Comparison of ENCODE assay signal across 9 mouse cellular contexts in genomic region chr14:25451099-25451667, GRCm38 (mm10). TPM values are rescaled to one million over a fixed set of nuclear protein-coding genes. Genes with fewer than 3 reads are reported as not detected.
DNase-seq lines count a peak whose midpoint lies in the region; ATAC-seq and TF ChIP-seq lines count a peak whose summit lies in the region.
"Had no signal": no experiment of that assay in that cellular context is flagged by ENCODE, and none has a peak within 500 bp of the region (broad histone marks: within the 10 kb centered on the region; RNA-seq: fewer than 3 reads in every experiment).

No protein-coding gene starts in this region.

- H3K9me3 ChIP-seq in heart, embryonic 15.5 days (replicated peaks): no peaks in the 10 kb centered on the region
- no peaks in the 10 kb centered on the region for H3K9me3 ChIP-seq in kidney, embryonic 16.5 days (ENCODE audit: low read length)
- H3K9me3 ChIP-seq in liver, postnatal 0 days (ENCODE audit: low read length): no peaks in the 10 kb centered on the region
- H3K9me3 ChIP-seq in midbrain, embryonic 16.5 days (replicated peaks; ENCODE audit: control insufficient read depth, low read length, poor library complexity, severe bottlenecking): no peaks in the 10 kb centered on the region
- H3K9me3 ChIP-seq in hindbrain, embryonic 12.5 days (replicated peaks): no peaks in the 10 kb centered on the region

- H3K27me3 ChIP-seq in heart, embryonic 15.5 days: no peaks in the 10 kb centered on the region
- no peaks in the 10 kb centered on the region for H3K27me3 ChIP-seq in kidney, embryonic 16.5 days (ENCODE audit: insufficient read depth, low read length)
- H3K27me3 ChIP-seq in liver, postnatal 0 days (ENCODE audit: insufficient read depth, low read length): no peaks in the 10 kb centered on the region
- no peaks in the 10 kb centered on the region for H3K27me3 ChIP-seq in midbrain, embryonic 16.5 days (ENCODE audit: control insufficient read depth, insufficient read depth, low read depth, low read length)
- H3K27me3 ChIP-seq in hindbrain, embryonic 12.5 days: 0 out of 2 replicates have a peak, but pooled peaks cover 2% of the 10 kb centered on the region

- peaks cover 48% of the 10 kb centered on the region for H3K4me1 ChIP-seq in heart, embryonic 15.5 days (replicated peaks)
- H3K4me1 ChIP-seq in kidney, embryonic 16.5 days (ENCODE audit: insufficient read depth, low read length): peaks cover 52% of the 10 kb centered on the region
- H3K4me1 ChIP-seq in liver, postnatal 0 days (ENCODE audit: insufficient read depth): peaks cover 26% of the 10 kb centered on the region
- H3K4me1 ChIP-seq in midbrain, embryonic 16.5 days (ENCODE audit: control insufficient read depth, insufficient read depth, low read length): peaks cover 6% of the 10 kb centered on the region
- H3K4me1 ChIP-seq in hindbrain, embryonic 12.5 days: peaks cover 13% of the 10 kb centered on the region

- H3K27ac ChIP-seq in heart, embryonic 15.5 days: peak overlapping the region; percentile 79
- H3K27ac ChIP-seq in kidney, embryonic 16.5 days (ENCODE audit: low read length): peak overlapping the region; percentile 92
- peak overlapping the region; percentile 97 for H3K27ac ChIP-seq in liver, postnatal 0 days (ENCODE audit: low read depth)
- H3K27ac ChIP-seq in midbrain, embryonic 16.5 days (ENCODE audit: low read length): no peak overlapping the region
- no peak overlapping the region for H3K27ac ChIP-seq in hindbrain, embryonic 12.5 days

- H3K9ac ChIP-seq in heart, embryonic 15.5 days: no peak overlapping the region
- H3K9ac ChIP-seq in kidney, embryonic 16.5 days (replicated peaks; ENCODE audit: low read length): peak overlapping the region; percentile 22
- peak overlapping the region; percentile 50 for H3K9ac ChIP-seq in liver, postnatal 0 days (replicated peaks)
- H3K9ac ChIP-seq in midbrain, embryonic 16.5 days (ENCODE audit: low read depth, low read length): no peak overlapping the region
- H3K9ac ChIP-seq in hindbrain, embryonic 12.5 days: no peak overlapping the region

- no peak; the same call in 1 of the 2 replicates for TF ChIP-seq EP300 in liver, postnatal 0 days (IDR thresholded peaks at IDR 0.05; ENCODE audit: low read depth)

- no peak overlapping the region for H3K4me3 ChIP-seq in heart, embryonic 15.5 days
- no peak overlapping the region for H3K4me3 ChIP-seq in kidney, embryonic 16.5 days (ENCODE audit: low read length)
- H3K4me3 ChIP-seq in liver, postnatal 0 days (ENCODE audit: low read depth, low read length): no peak overlapping the region
- H3K4me3 ChIP-seq in midbrain, embryonic 16.5 days (ENCODE audit: low read depth, low read length): no peak overlapping the region
- no peak overlapping the region for H3K4me3 ChIP-seq in hindbrain, embryonic 12.5 days

- no peaks in the 10 kb centered on the region for H3K36me3 ChIP-seq in heart, embryonic 15.5 days
- no peaks in the 10 kb centered on the region for H3K36me3 ChIP-seq in kidney, embryonic 16.5 days (ENCODE audit: insufficient read depth, low read length)
- no peaks in the 10 kb centered on the region for H3K36me3 ChIP-seq in liver, postnatal 0 days (replicated peaks; ENCODE audit: insufficient read depth, low read length)
- H3K36me3 ChIP-seq in midbrain, embryonic 16.5 days (ENCODE audit: control insufficient read depth, insufficient read depth, low read length): no peaks in the 10 kb centered on the region
- H3K36me3 ChIP-seq in hindbrain, embryonic 12.5 days: no peaks in the 10 kb centered on the region

- 9% methylated on average over 7 of the region's 7 CpGs for WGBS in heart, embryonic 15.5 days
- WGBS in kidney, embryonic 16.5 days: 23% methylated on average over 7 of the region's 7 CpGs
- 21% methylated on average over 7 of the region's 7 CpGs for WGBS in liver, postnatal 0 days (ENCODE audit: insufficient replicate concordance)
- 49% methylated on average over 7 of the region's 7 CpGs for WGBS in midbrain, embryonic 16.5 days
- 57% methylated on average over 7 of the region's 7 CpGs for WGBS in hindbrain, embryonic 12.5 days

- ATAC-seq in heart, embryonic 15.5 days (replicated peaks; ENCODE audit: insufficient number of reproducible peaks, insufficient read depth, low FRiP score, low read depth): peak; percentile 78
- peak; percentile 3; the same call in 1 of the 2 replicates for ATAC-seq in kidney, embryonic 16.5 days (ENCODE audit: low FRiP score, low TSS enrichment)
- ATAC-seq in liver, postnatal 0 days: peak; percentile 70
- no peak for ATAC-seq in midbrain, embryonic 16.5 days
- no peak for ATAC-seq in hindbrain, embryonic 12.5 days (ENCODE audit: low FRiP score)

- H3K4me2 ChIP-seq in heart, embryonic 15.5 days: peak overlapping the region; percentile 26
- 0 out of 2 replicates have a peak overlapping the region, but pooled peaks have one; percentile 2 for H3K4me2 ChIP-seq in kidney, embryonic 16.5 days (replicated peaks; ENCODE audit: low read depth, low read length)
- H3K4me2 ChIP-seq in liver, postnatal 0 days (ENCODE audit: low read depth, low read length): peak overlapping the region; percentile 44
- H3K4me2 ChIP-seq in midbrain, embryonic 16.5 days (ENCODE audit: low read length): no peak overlapping the region
- no peak overlapping the region for H3K4me2 ChIP-seq in hindbrain, embryonic 12.5 days (replicated peaks)

- no peak for TF ChIP-seq CTCF in liver, postnatal 0 days (IDR thresholded peaks at IDR 0.05; ENCODE audit: low read depth)

- peak; percentile 2 for DNase-seq in adrenal gland, postnatal 14 days
- DNase-seq in adrenal gland, postnatal 10 days: no peak
- DNase-seq in liver, postnatal 0 days: peak; percentile 49
- DNase-seq in natural killer cell, adult 2 months (ENCODE audit: low spot score in 2 of 2): no peak
- DNase-seq: right cerebral cortex, postnatal 25 days had no signal

RNA-seq across cellular contexts. Expression of gene Zmiz1, which starts 7.8 kb away (rescaled TPM):
- 96.4 and 96.9 TPM in 2 replicates for total RNA-seq in adrenal gland, postnatal 14 days (2021)
- 10 to 100 TPM; 63.8 to 73.3 TPM for total RNA-seq in adrenal gland, postnatal 10 days (2021)
- polyA plus RNA-seq in heart, embryonic 15.5 days (2015; fragmentation: Nextera tagmentation; extraction: Ambion mirVana): 22.1 and 26.2 TPM in 2 replicates
- polyA plus RNA-seq in kidney, embryonic 16.5 days (2015; fragmentation: Nextera tagmentation; extraction: Ambion mirVana): 36.0 and 46.6 TPM in 2 replicates
- polyA plus RNA-seq in liver, postnatal 0 days (2015; fragmentation: Nextera tagmentation; extraction: Ambion mirVana): 3.6 and 4.3 TPM in 2 replicates
- 54.2 and 58.0 TPM in 2 replicates for polyA plus RNA-seq in midbrain, embryonic 16.5 days (2015; fragmentation: Nextera tagmentation; extraction: Ambion mirVana)
- polyA plus RNA-seq in hindbrain, embryonic 12.5 days (2016; fragmentation: Nextera tagmentation; extraction: Ambion mirVana): 66.5 and 69.4 TPM in 2 replicates

Comparison
In these comparisons a context has a peak if more than half of its experiments do, and no peak if none do; other contexts are left out.
1. DNase-seq: peak in adrenal gland, postnatal 14 days (single experiment) and liver, postnatal 0 days (single experiment); none in adrenal gland, postnatal 10 days (single experiment) and natural killer cell, adult 2 months (0 of 2).
2. ATAC-seq: peak in heart, embryonic 15.5 days (single experiment), kidney, embryonic 16.5 days (single experiment) and liver, postnatal 0 days (single experiment); none in midbrain, embryonic 16.5 days (single experiment) and hindbrain, embryonic 12.5 days (single experiment).
3. H3K27ac ChIP-seq: peak in heart, embryonic 15.5 days (single experiment), kidney, embryonic 16.5 days (single experiment) and liver, postnatal 0 days (single experiment); none in midbrain, embryonic 16.5 days (single experiment) and hindbrain, embryonic 12.5 days (single experiment).
4. H3K4me2 ChIP-seq: peak in heart, embryonic 15.5 days (single experiment), kidney, embryonic 16.5 days (single experiment) and liver, postnatal 0 days (single experiment); none in midbrain, embryonic 16.5 days (single experiment) and hindbrain, embryonic 12.5 days (single experiment).
5. H3K9ac ChIP-seq: peak in kidney, embryonic 16.5 days (single experiment) and liver, postnatal 0 days (single experiment); none in heart, embryonic 15.5 days (single experiment), midbrain, embryonic 16.5 days (single experiment) and hindbrain, embryonic 12.5 days (single experiment).